Mouse (Mus musculus): ENCODE measurements around the gene Sdhaf2.
A peak's percentile ranks its signal among the peaks of the same experiment; 100 is the strongest.

Gene Sdhaf2

GRCm38 (mm10) chr19:10497512-10498160, 28.3 kb downstream of the Sdhaf2 start:
- no peak for DNase-seq (ENCODE audit: low spot score)

GRCm38 (mm10) chr19:10496976-10497375, 29.0 kb downstream of the Sdhaf2 start:
- no peak for DNase-seq (ENCODE audit: low spot score)

- DNase-seq (ENCODE audit: low spot score): no peak
These were observed 30.3 kb downstream of the Sdhaf2 start for GRCm38 (mm10) chr19:10495670-10496069.

GRCm38 (mm10) chr19:10486264-10486738, 39.6 kb downstream of the Sdhaf2 start:
- DNase-seq (ENCODE audit: low spot score): no peak

- peak; percentile 57 for DNase-seq (ENCODE audit: low spot score)
These were observed 43.2 kb downstream of the Sdhaf2 start, which contains the start of gene Ppp1r32 for GRCm38 (mm10) chr19:10482703-10483102. Gene Ppp1r32 (minus strand): TSS chr19:10482928.

GRCm38 (mm10) chr19:10479541-10479940, 46.4 kb downstream of the Sdhaf2 start:
- no peak for DNase-seq (ENCODE audit: low spot score)

GRCm38 (mm10) chr19:10473779-10474178, 52.2 kb downstream of the Sdhaf2 start:
- no peak for DNase-seq (ENCODE audit: low spot score)

- DNase-seq (ENCODE audit: low spot score): no peak
These were observed 53.0 kb downstream of the Sdhaf2 start for GRCm38 (mm10) chr19:10472958-10473357.

- no peak for DNase-seq (ENCODE audit: low spot score)
These were observed 56.7 kb downstream of the Sdhaf2 start for GRCm38 (mm10) chr19:10469171-10469658.

- DNase-seq (ENCODE audit: low spot score): no peak
These were observed 61.5 kb downstream of the Sdhaf2 start for GRCm38 (mm10) chr19:10464427-10464826.

- no peak for DNase-seq (ENCODE audit: low spot score)
These were observed 64.4 kb downstream of the Sdhaf2 start for GRCm38 (mm10) chr19:10461584-10461983.

- DNase-seq (ENCODE audit: low spot score): no peak
These were observed 66.0 kb downstream of the Sdhaf2 start for GRCm38 (mm10) chr19:10459907-10460306.

GRCm38 (mm10) chr19:10458096-10458495, 67.8 kb downstream of the Sdhaf2 start:
- DNase-seq (ENCODE audit: low spot score): no peak

- DNase-seq (ENCODE audit: low spot score): peak; percentile 80
These were observed 68.5 kb downstream of the Sdhaf2 start for GRCm38 (mm10) chr19:10457484-10457800.

GRCm38 (mm10) chr19:10456752-10457483, 69.0 kb downstream of the Sdhaf2 start, which contains the start of gene Lrrc10b:
Gene Lrrc10b (minus strand): TSS chr19:10457473.
- peak; percentile 70 for DNase-seq (ENCODE audit: low spot score)

GRCm38 (mm10) chr19:10455437-10455806, 70.5 kb downstream of the Sdhaf2 start:
- DNase-seq (ENCODE audit: low spot score): no peak

GRCm38 (mm10) chr19:10454718-10455436, 71.1 kb downstream of the Sdhaf2 start:
- DNase-seq (ENCODE audit: low spot score): no peak

All from testis, postnatal 10 days (tissue).